Mouse (Mus musculus) C2C12 (cell line): ENCODE data around the gene Elovl6.

ENCODE experiments used
- CEBPB ChIP-seq: IDR thresholded peaks from one replicate; pipeline ENCODE4 v1.6.1; 2011; ENCODE audit warnings: low read depth, mild to moderate bottlenecking, control low read depth, moderate library complexity
- CTCF ChIP-seq: IDR thresholded peaks from one replicate; pipeline ENCODE4 v1.5.1; 2011; ENCODE audit not compliant: control insufficient read depth, insufficient read depth, insufficient read length
- MAX ChIP-seq: IDR thresholded peaks from one replicate; pipeline ENCODE4 v1.6.1; 2011; ENCODE audit warnings: mild to moderate bottlenecking, control low read depth

DNA sequence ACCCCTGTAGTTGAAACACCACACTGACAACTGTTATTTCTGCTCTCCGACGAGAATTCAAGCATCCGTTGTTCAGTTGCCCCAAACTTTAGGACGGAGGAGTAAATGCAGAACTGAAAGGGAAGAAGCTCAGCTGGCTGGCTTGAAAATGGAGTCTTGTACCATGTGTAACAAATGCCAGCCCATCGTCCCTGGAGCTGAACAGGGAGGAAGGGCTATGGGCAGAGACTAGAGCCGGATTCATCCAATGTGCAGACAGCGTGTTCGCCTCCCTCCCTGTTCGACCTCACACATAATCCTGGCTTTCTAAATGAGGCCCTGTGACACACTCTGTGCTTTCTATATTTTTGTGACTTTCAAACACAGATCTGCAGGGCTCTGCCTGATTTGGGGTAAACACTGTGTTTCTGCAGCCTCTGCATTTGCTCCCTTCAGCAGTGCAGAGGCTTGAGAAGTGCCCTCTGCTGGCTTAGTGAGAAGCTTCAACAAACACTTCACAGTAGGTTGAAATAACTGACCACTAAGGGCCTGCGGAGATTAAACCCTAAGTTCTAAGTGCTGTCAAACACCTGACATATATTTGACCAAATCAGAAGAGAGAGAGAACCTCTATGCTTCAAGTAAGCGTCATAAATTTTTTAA is 102.2 kb downstream of the Elovl6 start:
- TF ChIP-seq CTCF (no peak), MAX (no peak), CEBPB (no peak)
